Mouse (Mus musculus) neural tube, embryonic 15.5 days (tissue): ENCODE data around the gene Cib4. TPM values are rescaled to one million over a fixed set of nuclear protein-coding genes. Genes with fewer than 3 reads are reported as not detected.

Experiments used
- ATAC-seq: fragments of 200-750 bp; cut with Nextera tagmentation; 2 replicates; pipeline ENCODE4 v1.8.0; 2017; ENCODE audit warnings: mild to moderate bottlenecking, moderate TSS enrichment, moderate library complexity; ENCODE audit not compliant: low FRiP score
- H3K27ac ChIP-seq: fragments of 300-500 bp; sonication (generic); replicated peaks from 2 replicates; pipeline ENCODE4 v1.5.1; 2015; ENCODE audit warnings: mild to moderate bottlenecking, inconsistent platforms
- H3K27me3 ChIP-seq: fragments of 300-500 bp; sonication (generic); replicated peaks from 2 replicates; pipeline ENCODE4 v1.6.1; 2015; ENCODE audit warnings: inconsistent platforms
- H3K36me3 ChIP-seq: fragments of 300-500 bp; sonication (generic); 2 replicates; pipeline ENCODE4 v1.6.1; 2015; ENCODE audit warnings: inconsistent platforms
- H3K4me1 ChIP-seq: fragments of 300-500 bp; sonication (generic); 2 replicates; pipeline ENCODE4 v1.6.1; 2015; ENCODE audit warnings: inconsistent platforms
- H3K4me2 ChIP-seq: fragments of 300-500 bp; sonication (generic); 2 replicates; pipeline ENCODE4 v1.6.1; 2015; ENCODE audit warnings: inconsistent platforms, mild to moderate bottlenecking, moderate library complexity
- H3K4me3 ChIP-seq: fragments of 300-500 bp; sonication (generic); replicated peaks from 2 replicates; pipeline ENCODE4 v1.5.1; 2015; ENCODE audit warnings: mild to moderate bottlenecking, inconsistent platforms
- H3K9ac ChIP-seq: fragments of 300-500 bp; sonication (generic); replicated peaks from 2 replicates; pipeline ENCODE4 v1.6.1; 2015; ENCODE audit warnings: mild to moderate bottlenecking, inconsistent platforms
- H3K9me3 ChIP-seq: fragments of 300-500 bp; sonication (generic); replicated peaks from 2 replicates; pipeline ENCODE4 v1.6.1; 2016; ENCODE audit warnings: inconsistent platforms
- WGBS: fragments of 180-500 bp; shearing (Covaris S2); methylation state at CpG from one replicate; pipeline ENCODE4 v1.1.7; 2015; ENCODE audit warnings: mixed read lengths; 5-methylcytosine and 5-hydroxymethylcytosine counted together
- polyA plus RNA-seq: library from polyadenylated mRNA; unstranded; fragments of >200 nt; fragmentation: Nextera tagmentation; extraction: Ambion mirVana; gene quantifications from 2 replicates; pipeline ENCODE4 v1.2.1, GENCODE M21; 2015

Cib4 gene
- polyA plus RNA-seq, 1 experiment from 2014 or later, result not detected

GRCm38 (mm10) chr5:30528906-30529305 lies 16.7 kb downstream of the Cib4 start:
- H3K9me3 ChIP-seq, result 0 out of 2 replicates have a peak, but pooled peaks cover 2% of the 10 kb centered on the region
- ATAC-seq, result no peak
- no peak overlapping the region for H3K9ac ChIP-seq
- no peak overlapping the region for H3K27ac ChIP-seq
- no peak overlapping the region for H3K4me2 ChIP-seq
- H3K36me3 ChIP-seq, result no peaks in the 10 kb centered on the region
- 44% methylated on average over 4 of the region's 4 CpGs for WGBS
- H3K27me3 ChIP-seq, result no peaks in the 10 kb centered on the region
- H3K4me1 ChIP-seq, result peaks cover 9% of the 10 kb centered on the region
- no peak overlapping the region for H3K4me3 ChIP-seq

- 0 out of 2 replicates have a peak, but pooled peaks cover 2% of the 10 kb centered on the region for H3K9me3 ChIP-seq
- H3K9ac ChIP-seq, result no peak overlapping the region
- no peak overlapping the region for H3K4me2 ChIP-seq
- ATAC-seq, result no peak
- H3K27ac ChIP-seq, result no peak overlapping the region
- 88% methylated on average over 5 of the region's 5 CpGs for WGBS
- H3K36me3 ChIP-seq, result no peaks in the 10 kb centered on the region
- H3K4me1 ChIP-seq, result peaks cover 9% of the 10 kb centered on the region
- H3K27me3 ChIP-seq, result no peaks in the 10 kb centered on the region
- H3K4me3 ChIP-seq, result no peak overlapping the region
Observed at GRCm38 (mm10) chr5:30527129-30527528, 18.5 kb downstream of the Cib4 start.

GRCm38 (mm10) chr5:30525920-30526836 lies 19.5 kb downstream of the Cib4 start:
- WGBS, result 21% methylated on average over 12 of the region's 12 CpGs
- H3K27me3 ChIP-seq, result no peaks in the 10 kb centered on the region
- no peak overlapping the region for H3K9ac ChIP-seq
- no peaks in the 10 kb centered on the region for H3K36me3 ChIP-seq
- no peak overlapping the region for H3K4me3 ChIP-seq
- 0 out of 2 replicates have a peak, but pooled peaks cover 2% of the 10 kb centered on the region for H3K9me3 ChIP-seq
- H3K4me2 ChIP-seq, result no peak overlapping the region
- 0 out of 2 replicates have a peak, but pooled peaks have one; percentile 17 for ATAC-seq
- peak overlapping the region; percentile 45; the same call in 1 of the 2 replicates for H3K27ac ChIP-seq
- H3K4me1 ChIP-seq, result peaks cover 9% of the 10 kb centered on the region

DNA sequence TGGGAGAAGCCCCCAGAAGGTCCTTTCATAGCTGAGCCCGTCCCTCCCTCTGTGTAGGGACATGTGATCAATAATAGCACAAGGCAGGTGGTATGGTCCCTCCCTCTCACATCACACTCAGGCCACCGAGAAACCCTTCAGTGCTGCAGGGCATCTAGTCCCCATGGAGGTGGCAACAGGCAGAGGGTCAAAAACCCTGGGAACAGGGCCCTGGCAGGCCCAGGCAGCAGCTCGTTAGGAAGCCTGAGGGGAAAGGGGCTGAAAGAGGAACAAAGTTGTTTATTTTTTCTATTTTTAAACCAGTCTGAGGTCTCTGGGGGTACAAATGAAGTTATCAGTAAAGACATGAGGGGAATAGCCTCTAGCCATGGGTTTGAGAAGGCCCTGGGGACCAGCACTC lies 21.4 kb downstream of the Cib4 start:
- H3K4me2 ChIP-seq, result no peak overlapping the region
- 0 out of 2 replicates have a peak, but pooled peaks cover 2% of the 10 kb centered on the region for H3K9me3 ChIP-seq
- no peaks in the 10 kb centered on the region for H3K36me3 ChIP-seq
- no peak overlapping the region for H3K9ac ChIP-seq
- no peak overlapping the region for H3K27ac ChIP-seq
- peaks cover 9% of the 10 kb centered on the region for H3K4me1 ChIP-seq
- H3K4me3 ChIP-seq, result no peak overlapping the region
- 42% methylated on average over 3 of the region's 3 CpGs for WGBS
- no peaks in the 10 kb centered on the region; the same call in 1 of the 2 replicates for H3K27me3 ChIP-seq
- no peak for ATAC-seq

GRCm38 (mm10) chr5:30523131-30523530 lies 22.5 kb downstream of the Cib4 start:
- H3K4me3 ChIP-seq, result no peak overlapping the region
- 91% methylated on average over 3 of the region's 3 CpGs for WGBS
- H3K4me1 ChIP-seq, result peaks cover 11% of the 10 kb centered on the region
- no peaks in the 10 kb centered on the region for H3K36me3 ChIP-seq
- no peaks in the 10 kb centered on the region; the same call in 1 of the 2 replicates for H3K27me3 ChIP-seq
- 0 out of 2 replicates have a peak, but pooled peaks cover 2% of the 10 kb centered on the region for H3K9me3 ChIP-seq
- no peak for ATAC-seq
- H3K9ac ChIP-seq, result no peak overlapping the region
- H3K4me2 ChIP-seq, result no peak overlapping the region
- no peak overlapping the region for H3K27ac ChIP-seq

- peaks cover 13% of the 10 kb centered on the region for H3K4me1 ChIP-seq
- H3K27ac ChIP-seq, result no peak overlapping the region
- no peak overlapping the region for H3K9ac ChIP-seq
- ATAC-seq, result no peak
- no peak overlapping the region for H3K4me2 ChIP-seq
- H3K27me3 ChIP-seq, result no peaks in the 10 kb centered on the region; the same call in 1 of the 2 replicates
- no peaks in the 10 kb centered on the region for H3K36me3 ChIP-seq
- H3K9me3 ChIP-seq, result 0 out of 2 replicates have a peak, but pooled peaks cover 2% of the 10 kb centered on the region
- H3K4me3 ChIP-seq, result no peak overlapping the region
- 61% methylated on average over 8 of the region's 8 CpGs for WGBS
Observed at GRCm38 (mm10) chr5:30522406-30522805, 23.2 kb downstream of the Cib4 start.

- Histone ChIP-seq H3K9ac (no peak overlapping the region), H3K4me2 (no peak overlapping the region), H3K9me3 (0 out of 2 replicates have a peak, but pooled peaks cover 1% of the 10 kb centered on the region), H3K4me3 (no peak overlapping the region), H3K27ac (no peak overlapping the region), H3K4me1 (peaks cover 4% of the 10 kb centered on the region), H3K36me3 (no peaks in the 10 kb centered on the region), H3K27me3 (no peaks in the 10 kb centered on the region; the same call in 1 of the 2 replicates)
- ATAC-seq, result no peak
- 81% methylated on average over 10 of the region's 10 CpGs for WGBS
Observed at GRCm38 (mm10) chr5:30520214-30520732, 25.4 kb downstream of the Cib4 start.

DNA sequence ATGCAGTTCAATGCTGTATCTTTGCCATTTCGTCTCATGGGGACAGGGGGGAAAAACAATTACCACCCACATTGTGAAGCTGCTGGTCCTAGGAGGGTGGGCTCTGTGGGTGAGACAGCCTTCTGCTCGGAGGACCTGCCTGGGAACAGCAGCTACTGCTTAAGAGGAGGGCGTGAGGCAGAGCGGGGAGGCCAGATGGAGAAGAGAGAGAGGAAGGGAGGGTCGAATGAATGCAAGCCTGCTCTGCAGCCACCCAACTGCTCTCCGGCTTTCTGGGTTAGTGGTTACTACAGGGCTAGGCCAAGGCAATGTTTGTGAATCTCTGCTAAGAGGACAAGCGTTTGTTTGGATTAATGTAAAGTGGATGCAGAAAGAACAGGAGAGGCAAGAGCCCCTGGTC lies 26.1 kb downstream of the Cib4 start:
- ATAC-seq, result no peak
- peaks cover 4% of the 10 kb centered on the region for H3K4me1 ChIP-seq
- no peak overlapping the region for H3K4me3 ChIP-seq
- H3K36me3 ChIP-seq, result no peaks in the 10 kb centered on the region
- H3K9ac ChIP-seq, result no peak overlapping the region
- WGBS, result 45% methylated on average over 7 of the region's 7 CpGs
- no peak overlapping the region for H3K27ac ChIP-seq
- no peaks in the 10 kb centered on the region; the same call in 1 of the 2 replicates for H3K27me3 ChIP-seq
- no peaks in the 10 kb centered on the region for H3K9me3 ChIP-seq
- H3K4me2 ChIP-seq, result no peak overlapping the region

- 81% methylated on average over 6 of the region's 6 CpGs for WGBS
- Histone ChIP-seq H3K36me3 (no peaks in the 10 kb centered on the region), H3K4me1 (peaks cover 4% of the 10 kb centered on the region)
Observed at GRCm38 (mm10) chr5:30518547-30518946, 27.1 kb downstream of the Cib4 start.

GRCm38 (mm10) chr5:30518108-30518507 lies 27.5 kb downstream of the Cib4 start:
- peaks cover 4% of the 10 kb centered on the region for H3K4me1 ChIP-seq
- H3K9ac ChIP-seq, result no peak overlapping the region
- H3K4me3 ChIP-seq, result no peak overlapping the region
- no peaks in the 10 kb centered on the region for H3K9me3 ChIP-seq
- H3K27me3 ChIP-seq, result no peaks in the 10 kb centered on the region; the same call in 1 of the 2 replicates
- WGBS, result 52% methylated on average over 5 of the region's 5 CpGs
- no peak overlapping the region for H3K4me2 ChIP-seq
- H3K36me3 ChIP-seq, result no peaks in the 10 kb centered on the region
- ATAC-seq, result no peak
- no peak overlapping the region for H3K27ac ChIP-seq

More at GRCm38 (mm10) chr5:30518547-30518946, 27.1 kb downstream of the Cib4 start:
- Histone ChIP-seq H3K27ac (no peak overlapping the region), H3K4me3 (no peak overlapping the region), H3K9ac (no peak overlapping the region), H3K9me3 (no peaks in the 10 kb centered on the region), H3K4me2 (no peak overlapping the region), H3K27me3 (no peaks in the 10 kb centered on the region; the same call in 1 of the 2 replicates)
- no peak for ATAC-seq

- 56% methylated on average over 7 of the region's 7 CpGs for WGBS
- Histone ChIP-seq H3K36me3 (no peaks in the 10 kb centered on the region), H3K27ac (no peak overlapping the region), H3K9me3 (no peaks in the 10 kb centered on the region), H3K4me2 (no peak overlapping the region), H3K4me3 (no peak overlapping the region), H3K4me1 (peaks cover 4% of the 10 kb centered on the region), H3K27me3 (no peaks in the 10 kb centered on the region; the same call in 1 of the 2 replicates), H3K9ac (no peak overlapping the region)
- no peak for ATAC-seq
Observed at GRCm38 (mm10) chr5:30516376-30516775, 29.3 kb downstream of the Cib4 start.
